Comparison of ENCODE assay signal across 8 mouse cellular contexts in genomic region chr16:36817321-36817926, GRCm38 (mm10). TPM values are rescaled to one million over a fixed set of nuclear protein-coding genes. Genes with fewer than 3 reads are reported as not detected.
DNase-seq lines count a peak whose midpoint lies in the region; ATAC-seq lines count a peak whose summit lies in the region.

No protein-coding gene starts in this region.

- no peak overlapping the region for H3K4me2 ChIP-seq in intestine, embryonic 15.5 days (replicated peaks)

- H3K9ac ChIP-seq in intestine, embryonic 15.5 days = no peak overlapping the region

- intact Hi-C loops in left cerebral cortex, postnatal 10 days (cut with DNase I) = loop anchor here (2.0 kb wide), 2 partner anchors 95 to 345 kb away; no protein-coding TSS in a partner anchor

- DNase-seq in 3T3-L1 (ENCODE audit: low read depth, low spot score) = peak; percentile 95
- DNase-seq in adrenal gland, adult 8-10 months = peak; percentile 62
- peak; percentile 72 for DNase-seq in embryo, embryonic 9.5 days (ENCODE audit: extremely low spot score)
- peak; percentile 18 to 53 for DNase-seq in gastrocnemius, postnatal 4 days (ENCODE audit: low spot score in 2 of 2)
- peak; percentile 79 to 86 for DNase-seq in left cerebral cortex, postnatal 10 days (ENCODE audit: extremely low spot score in 1 of 2, low spot score in 2 of 2)
- DNase-seq in right cerebral cortex, postnatal 25 days = peak; percentile 67

- no peaks in the 10 kb centered on the region for H3K9me3 ChIP-seq in intestine, embryonic 15.5 days

- 15% methylated on average over 7 of the region's 7 CpGs for WGBS in intestine, embryonic 15.5 days

- H3K27me3 ChIP-seq in intestine, embryonic 15.5 days (replicated peaks) = no peaks in the 10 kb centered on the region

- peak; percentile 84 for ATAC-seq in intestine, embryonic 15.5 days
- peak; percentile 98 for ATAC-seq in megakaryocyte-erythroid progenitor cell, adult 5-6 weeks (replicated peaks; ENCODE audit: low FRiP score, low TSS enrichment, poor library complexity, severe bottlenecking)

- no peak overlapping the region for H3K4me3 ChIP-seq in intestine, embryonic 15.5 days (replicated peaks)

- no peaks in the 10 kb centered on the region for H3K36me3 ChIP-seq in intestine, embryonic 15.5 days

- 0 out of 2 replicates have a peak, but pooled peaks cover 4% of the 10 kb centered on the region for H3K4me1 ChIP-seq in intestine, embryonic 15.5 days (replicated peaks)

- H3K27ac ChIP-seq in intestine, embryonic 15.5 days = no peak overlapping the region

RNA-seq across cellular contexts. Expression of gene Iqcb1, which starts 10.8 kb away (rescaled TPM):
- 10 to 100 TPM; 18.0 to 23.5 (median 21.1) TPM for total RNA-seq in adrenal gland, adult 8-10 months (2022)
- 10 to 100 TPM; 16.9 to 18.7 TPM for total RNA-seq in gastrocnemius, postnatal 4 days (2021)
- polyA plus RNA-seq in intestine, embryonic 15.5 days (2015; fragmentation: Nextera tagmentation; extraction: Ambion mirVana) = 25.1 and 27.2 TPM in 2 replicates
- 10 to 100 TPM; 35.4 to 40.0 TPM for total RNA-seq in left cerebral cortex, postnatal 10 days (2021)
- total RNA-seq in megakaryocyte-erythroid progenitor cell, adult 5-6 weeks (2014; fragmentation: Nextera tagmentation) = 4.6 and 19.2 TPM in 2 replicates
- 14.6 and 25.7 TPM in 2 replicates for total RNA-seq in megakaryocyte-erythroid progenitor cell, adult 5-6 weeks (2017)

RNA-seq across cellular contexts. Expression of gene Slc15a2, which starts 32.7 kb away (rescaled TPM):
- total RNA-seq in adrenal gland, adult 8-10 months (2022) = 1 to 10 TPM; 1.2 to 9.3 (median 4.1) TPM
- 1 to 10 TPM; 1.2 to 2.0 TPM for total RNA-seq in gastrocnemius, postnatal 4 days (2021)
- polyA plus RNA-seq in intestine, embryonic 15.5 days (2015; fragmentation: Nextera tagmentation; extraction: Ambion mirVana) = 4.9 and 6.6 TPM in 2 replicates
- 10 to 100 TPM; 35.1 to 35.7 TPM for total RNA-seq in left cerebral cortex, postnatal 10 days (2021)
- 18.1 and 27.1 TPM in 2 replicates for total RNA-seq in megakaryocyte-erythroid progenitor cell, adult 5-6 weeks (2014; fragmentation: Nextera tagmentation)
- total RNA-seq in megakaryocyte-erythroid progenitor cell, adult 5-6 weeks (2017) = 13.7 and 28.6 TPM in 2 replicates

RNA-seq across cellular contexts. Expression of gene Eaf2, which starts 57.4 kb away (rescaled TPM):
- 1 to 10 TPM; 1.6 to 2.6 (median 2.1) TPM for total RNA-seq in adrenal gland, adult 8-10 months (2022)
- under 1 TPM; 0.39 to 0.93 TPM for total RNA-seq in gastrocnemius, postnatal 4 days (2021)
- polyA plus RNA-seq in intestine, embryonic 15.5 days (2015; fragmentation: Nextera tagmentation; extraction: Ambion mirVana) = 1.8 and 2.2 TPM in 2 replicates
- 1 to 10 TPM; 1.1 TPM for total RNA-seq in left cerebral cortex, postnatal 10 days (2021)
- total RNA-seq in megakaryocyte-erythroid progenitor cell, adult 5-6 weeks (2014; fragmentation: Nextera tagmentation) = 0.17 TPM in 1 of 2 replicates, not detected in the other
- total RNA-seq in megakaryocyte-erythroid progenitor cell, adult 5-6 weeks (2017) = 4.3 TPM in 1 of 2 replicates, not detected in the other

RNA-seq across cellular contexts. Expression of gene Golgb1, which starts 57.5 kb away (rescaled TPM):
- total RNA-seq in adrenal gland, adult 8-10 months (2022) = 100 to 1,000 TPM; 104 to 125 (median 116) TPM
- 10 to 100 TPM; 40.0 to 42.9 TPM for total RNA-seq in gastrocnemius, postnatal 4 days (2021)
- 91.4 and 93.4 TPM in 2 replicates for polyA plus RNA-seq in intestine, embryonic 15.5 days (2015; fragmentation: Nextera tagmentation; extraction: Ambion mirVana)
- 10 to 100 TPM; 50.3 to 60.5 TPM for total RNA-seq in left cerebral cortex, postnatal 10 days (2021)
- 16.7 and 30.8 TPM in 2 replicates for total RNA-seq in megakaryocyte-erythroid progenitor cell, adult 5-6 weeks (2014; fragmentation: Nextera tagmentation)
- 32.3 and 32.9 TPM in 2 replicates for total RNA-seq in megakaryocyte-erythroid progenitor cell, adult 5-6 weeks (2017)

Comparison
In these comparisons a context has a peak if more than half of its experiments do, and no peak if none do; other contexts are left out.
1. DNase-seq: peak in every context shown above with its lines; median percentile 95 in 3T3-L1; 82 in left cerebral cortex, postnatal 10 days; 72 in embryo, embryonic 9.5 days; 67 in right cerebral cortex, postnatal 25 days; 62 in adrenal gland, adult 8-10 months; 36 in gastrocnemius, postnatal 4 days.